Mouse (Mus musculus): ENCODE results near the gene Wnk2.

The Wnk2 gene

GRCm38 (mm10) chr13:49147858-49148226 is at the start of gene Wnk2:
Gene Wnk2, minus strand, starts transcription at chr13:49148014.
- in situ Hi-C loops (cut with MboI; ENCODE audit: low pct_unique_long_range_greater_than_20kb in 1 of 2, low sequenced_read_pairs in 2 of 2, unreplicated experiment in 1 of 2) = no loop called here

- in situ Hi-C loops (cut with MboI; ENCODE audit: low pct_unique_long_range_greater_than_20kb in 1 of 2, low sequenced_read_pairs in 2 of 2, unreplicated experiment in 1 of 2) = no loop called here
Observed at GRCm38 (mm10) chr13:49196766-49197165, 49.0 kb upstream of the Wnk2 start.

- in situ Hi-C loops (cut with MboI; ENCODE audit: low pct_unique_long_range_greater_than_20kb in 1 of 2, low sequenced_read_pairs in 2 of 2, unreplicated experiment in 1 of 2) = no loop called here
Observed at GRCm38 (mm10) chr13:49196211-49196610, 48.4 kb upstream of the Wnk2 start.

- in situ Hi-C loops (cut with MboI; ENCODE audit: low pct_unique_long_range_greater_than_20kb in 1 of 2, low sequenced_read_pairs in 2 of 2, unreplicated experiment in 1 of 2) = no loop called here
Observed at GRCm38 (mm10) chr13:49195651-49196050, 47.8 kb upstream of the Wnk2 start.

GRCm38 (mm10) chr13:49194811-49195210 is 47.0 kb upstream of the Wnk2 start:
- in situ Hi-C loops (cut with MboI; ENCODE audit: low pct_unique_long_range_greater_than_20kb in 1 of 2, low sequenced_read_pairs in 2 of 2, unreplicated experiment in 1 of 2) = no loop called here

GRCm38 (mm10) chr13:49193650-49194049 is 45.8 kb upstream of the Wnk2 start:
- in situ Hi-C loops (cut with MboI; ENCODE audit: low pct_unique_long_range_greater_than_20kb in 1 of 2, low sequenced_read_pairs in 2 of 2, unreplicated experiment in 1 of 2) = no loop called here

- in situ Hi-C loops (cut with MboI; ENCODE audit: low pct_unique_long_range_greater_than_20kb in 1 of 2, low sequenced_read_pairs in 2 of 2, unreplicated experiment in 1 of 2) = no loop called here
Observed at GRCm38 (mm10) chr13:49192156-49192855, 44.5 kb upstream of the Wnk2 start.

- in situ Hi-C loops (cut with MboI; ENCODE audit: low pct_unique_long_range_greater_than_20kb in 1 of 2, low sequenced_read_pairs in 2 of 2, unreplicated experiment in 1 of 2) = no loop called here
Observed at GRCm38 (mm10) chr13:49191673-49192035, 43.8 kb upstream of the Wnk2 start.

GRCm38 (mm10) chr13:49190876-49191672 is 43.3 kb upstream of the Wnk2 start:
- in situ Hi-C loops (cut with MboI; ENCODE audit: low pct_unique_long_range_greater_than_20kb in 1 of 2, low sequenced_read_pairs in 2 of 2, unreplicated experiment in 1 of 2) = no loop called here

- in situ Hi-C loops (cut with MboI; ENCODE audit: low pct_unique_long_range_greater_than_20kb in 1 of 2, low sequenced_read_pairs in 2 of 2, unreplicated experiment in 1 of 2) = no loop called here
Observed at GRCm38 (mm10) chr13:49189970-49190870, 42.4 kb upstream of the Wnk2 start.

- in situ Hi-C loops (cut with MboI; ENCODE audit: low pct_unique_long_range_greater_than_20kb in 1 of 2, low sequenced_read_pairs in 2 of 2, unreplicated experiment in 1 of 2) = no loop called here
Observed at GRCm38 (mm10) chr13:49188966-49189360, 41.1 kb upstream of the Wnk2 start.

- in situ Hi-C loops (cut with MboI; ENCODE audit: low pct_unique_long_range_greater_than_20kb in 1 of 2, low sequenced_read_pairs in 2 of 2, unreplicated experiment in 1 of 2) = no loop called here
Observed at GRCm38 (mm10) chr13:49188219-49188965, 40.6 kb upstream of the Wnk2 start.

- in situ Hi-C loops (cut with MboI; ENCODE audit: low pct_unique_long_range_greater_than_20kb in 1 of 2, low sequenced_read_pairs in 2 of 2, unreplicated experiment in 1 of 2) = no loop called here
Observed at GRCm38 (mm10) chr13:49187288-49188218, 39.7 kb upstream of the Wnk2 start, which contains the start of gene Ninj1. Gene Ninj1, plus strand, starts transcription at chr13:49187485.

- in situ Hi-C loops (cut with MboI; ENCODE audit: low pct_unique_long_range_greater_than_20kb in 1 of 2, low sequenced_read_pairs in 2 of 2, unreplicated experiment in 1 of 2) = no loop called here
Observed at GRCm38 (mm10) chr13:49186798-49187287, 39.0 kb upstream of the Wnk2 start.

GRCm38 (mm10) chr13:49183646-49184045 is 35.8 kb upstream of the Wnk2 start:
- in situ Hi-C loops (cut with MboI; ENCODE audit: low pct_unique_long_range_greater_than_20kb in 1 of 2, low sequenced_read_pairs in 2 of 2, unreplicated experiment in 1 of 2) = no loop called here

GRCm38 (mm10) chr13:49183161-49183560 is 35.3 kb upstream of the Wnk2 start:
- in situ Hi-C loops (cut with MboI; ENCODE audit: low pct_unique_long_range_greater_than_20kb in 1 of 2, low sequenced_read_pairs in 2 of 2, unreplicated experiment in 1 of 2) = no loop called here

- in situ Hi-C loops (cut with MboI; ENCODE audit: low pct_unique_long_range_greater_than_20kb in 1 of 2, low sequenced_read_pairs in 2 of 2, unreplicated experiment in 1 of 2) = no loop called here
Observed at GRCm38 (mm10) chr13:49181411-49181984, 33.7 kb upstream of the Wnk2 start.

All from mouse embryonic stem cell (cell line).